Mouse (Mus musculus): ENCODE measurements at regions not wholly inside any gene's neighbourhood (a gene's known extent, or its start where the extent isn't known, plus 50 kb on each side); places are given as distances from the start of the nearest gene placed in this dataset.

GRCm38 (mm10) chr2:117840406-117840805 lies 271.3 kb upstream of the Thbs1 start:
- no peak for ATAC-seq
- 89% methylated on average over 1 of the region's 1 CpGs for WGBS
- Histone ChIP-seq H3K27me3 (replicated peaks; ENCODE audit: control insufficient read depth, insufficient read depth, low read length) (no peaks in the 10 kb centered on the region), H3K27ac (ENCODE audit: low read depth, low read length) (no peak overlapping the region), H3K9ac (ENCODE audit: low read depth, low read length) (no peak overlapping the region), H3K36me3 (ENCODE audit: control insufficient read depth, insufficient read depth, low read length) (no peaks in the 10 kb centered on the region), H3K4me3 (ENCODE audit: low read length) (no peak overlapping the region), H3K4me2 (ENCODE audit: low read length) (no peak overlapping the region), H3K4me1 (ENCODE audit: control insufficient read depth, insufficient read depth, low read depth, low read length) (no peaks in the 10 kb centered on the region), H3K9me3 (ENCODE audit: control insufficient read depth, low read length) (no peaks in the 10 kb centered on the region)

- no peak overlapping the region for H3K27ac ChIP-seq (ENCODE audit: low read depth, low read length)
- no peak overlapping the region for H3K4me2 ChIP-seq (ENCODE audit: low read length)
- no peaks in the 10 kb centered on the region for H3K4me1 ChIP-seq (ENCODE audit: control insufficient read depth, insufficient read depth, low read depth, low read length)
- no peaks in the 10 kb centered on the region for H3K36me3 ChIP-seq (ENCODE audit: control insufficient read depth, insufficient read depth, low read length)
- no peaks in the 10 kb centered on the region for H3K27me3 ChIP-seq (replicated peaks; ENCODE audit: control insufficient read depth, insufficient read depth, low read length)
- no peaks in the 10 kb centered on the region for H3K9me3 ChIP-seq (ENCODE audit: control insufficient read depth, low read length)
- ATAC-seq = no peak
- no peak overlapping the region for H3K9ac ChIP-seq (ENCODE audit: low read depth, low read length)
- 76% methylated on average over 1 of the region's 1 CpGs for WGBS
- no peak overlapping the region for H3K4me3 ChIP-seq (ENCODE audit: low read length)
Observed at GRCm38 (mm10) chr2:117842309-117842986, 269.2 kb upstream of the Thbs1 start.

DNA sequence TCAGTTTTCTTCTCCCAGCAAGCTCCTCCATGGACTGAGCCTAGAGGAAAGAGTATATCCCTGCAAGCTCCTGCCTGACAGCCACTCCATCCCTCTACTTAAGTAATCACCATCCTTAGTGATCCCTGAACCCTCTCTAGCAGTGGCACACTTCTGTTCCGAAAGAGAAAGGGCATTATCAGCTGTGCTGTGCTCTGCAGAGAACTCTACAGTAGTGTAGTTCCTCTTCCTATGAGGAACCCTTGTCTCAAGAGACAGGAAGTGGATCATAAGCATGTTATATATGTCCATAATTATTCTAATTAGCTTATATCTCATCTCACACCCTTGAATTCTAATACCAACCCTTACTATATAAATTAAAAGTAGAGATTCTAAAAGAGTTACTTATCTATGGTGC lies 259.2 kb upstream of the Thbs1 start:
- no peak overlapping the region for H3K4me2 ChIP-seq (ENCODE audit: low read length)
- no peak overlapping the region for H3K4me3 ChIP-seq (ENCODE audit: low read length)
- H3K9ac ChIP-seq (ENCODE audit: low read depth, low read length) = no peak overlapping the region
- no peak overlapping the region for H3K27ac ChIP-seq (ENCODE audit: low read depth, low read length)
- no peaks in the 10 kb centered on the region for H3K36me3 ChIP-seq (ENCODE audit: control insufficient read depth, insufficient read depth, low read length)
- no peak for ATAC-seq
- H3K27me3 ChIP-seq (replicated peaks; ENCODE audit: control insufficient read depth, insufficient read depth, low read length) = no peaks in the 10 kb centered on the region
- 71% methylated on average over 1 of the region's 1 CpGs for WGBS
- H3K9me3 ChIP-seq (ENCODE audit: control insufficient read depth, low read length) = no peaks in the 10 kb centered on the region
- H3K4me1 ChIP-seq (ENCODE audit: control insufficient read depth, insufficient read depth, low read depth, low read length) = no peaks in the 10 kb centered on the region

- Histone ChIP-seq H3K27me3 (replicated peaks; ENCODE audit: control insufficient read depth, insufficient read depth, low read length) (no peaks in the 10 kb centered on the region), H3K9me3 (ENCODE audit: control insufficient read depth, low read length) (no peaks in the 10 kb centered on the region), H3K4me2 (ENCODE audit: low read length) (no peak overlapping the region), H3K4me1 (ENCODE audit: control insufficient read depth, insufficient read depth, low read depth, low read length) (no peaks in the 10 kb centered on the region), H3K27ac (ENCODE audit: low read depth, low read length) (no peak overlapping the region), H3K9ac (ENCODE audit: low read depth, low read length) (no peak overlapping the region), H3K36me3 (ENCODE audit: control insufficient read depth, insufficient read depth, low read length) (no peaks in the 10 kb centered on the region), H3K4me3 (ENCODE audit: low read length) (no peak overlapping the region)
- WGBS = 39% methylated on average over 3 of the region's 3 CpGs
- ATAC-seq = no peak
Observed at GRCm38 (mm10) chr2:117862301-117862700, 249.4 kb upstream of the Thbs1 start.

- H3K27me3 ChIP-seq (replicated peaks; ENCODE audit: control insufficient read depth, insufficient read depth, low read length) = no peaks in the 10 kb centered on the region
- H3K4me2 ChIP-seq (ENCODE audit: low read length) = no peak overlapping the region
- WGBS = 93% methylated on average over 1 of the region's 1 CpGs
- H3K36me3 ChIP-seq (ENCODE audit: control insufficient read depth, insufficient read depth, low read length) = no peaks in the 10 kb centered on the region
- no peak for ATAC-seq
- H3K27ac ChIP-seq (ENCODE audit: low read depth, low read length) = no peak overlapping the region
- no peaks in the 10 kb centered on the region for H3K4me1 ChIP-seq (ENCODE audit: control insufficient read depth, insufficient read depth, low read depth, low read length)
- no peak overlapping the region for H3K4me3 ChIP-seq (ENCODE audit: low read length)
- H3K9me3 ChIP-seq (ENCODE audit: control insufficient read depth, low read length) = no peaks in the 10 kb centered on the region
- H3K9ac ChIP-seq (ENCODE audit: low read depth, low read length) = no peak overlapping the region
Observed at GRCm38 (mm10) chr2:117865119-117865518, 246.6 kb upstream of the Thbs1 start.

DNA sequence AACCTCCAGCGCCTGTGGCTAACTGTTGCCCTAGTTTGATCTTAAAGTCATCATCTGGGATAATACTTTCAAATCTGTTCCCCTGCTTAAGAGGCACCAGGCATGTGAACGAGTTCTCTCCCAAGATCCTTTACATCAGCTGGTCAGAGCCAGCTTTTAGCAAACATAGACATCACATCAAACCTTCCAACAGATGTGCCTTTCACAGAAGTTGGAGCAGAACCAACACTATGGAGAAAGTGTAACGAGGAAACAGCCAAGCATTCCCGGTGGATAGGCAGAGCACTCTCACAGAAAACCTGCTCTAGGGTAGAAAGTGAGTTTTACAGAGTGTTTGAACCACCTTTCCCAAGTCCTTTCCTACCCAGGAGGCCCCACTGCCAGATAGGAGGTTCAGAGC lies 244.7 kb upstream of the Thbs1 start:
- no peaks in the 10 kb centered on the region for H3K9me3 ChIP-seq (ENCODE audit: control insufficient read depth, low read length)
- 55% methylated on average over 4 of the region's 4 CpGs for WGBS
- ATAC-seq = no peak

GRCm38 (mm10) chr2:117867409-117867808 lies 244.3 kb upstream of the Thbs1 start:
- no peak overlapping the region for H3K27ac ChIP-seq (ENCODE audit: low read depth, low read length)
- no peak overlapping the region for H3K9ac ChIP-seq (ENCODE audit: low read depth, low read length)
- H3K36me3 ChIP-seq (ENCODE audit: control insufficient read depth, insufficient read depth, low read length) = no peaks in the 10 kb centered on the region
- H3K4me3 ChIP-seq (ENCODE audit: low read length) = no peak overlapping the region
- H3K4me2 ChIP-seq (ENCODE audit: low read length) = no peak overlapping the region
- ATAC-seq = no peak
- H3K27me3 ChIP-seq (replicated peaks; ENCODE audit: control insufficient read depth, insufficient read depth, low read length) = no peaks in the 10 kb centered on the region
- H3K9me3 ChIP-seq (ENCODE audit: control insufficient read depth, low read length) = no peaks in the 10 kb centered on the region
- 26% methylated on average over 3 of the region's 3 CpGs for WGBS
- no peaks in the 10 kb centered on the region for H3K4me1 ChIP-seq (ENCODE audit: control insufficient read depth, insufficient read depth, low read depth, low read length)

More for the DNA sequence above, 244.7 kb upstream of the Thbs1 start:
- Histone ChIP-seq H3K27ac (ENCODE audit: low read depth, low read length) (no peak overlapping the region), H3K4me3 (ENCODE audit: low read length) (no peak overlapping the region), H3K4me2 (ENCODE audit: low read length) (no peak overlapping the region), H3K4me1 (ENCODE audit: control insufficient read depth, insufficient read depth, low read depth, low read length) (no peaks in the 10 kb centered on the region), H3K27me3 (replicated peaks; ENCODE audit: control insufficient read depth, insufficient read depth, low read length) (no peaks in the 10 kb centered on the region), H3K36me3 (ENCODE audit: control insufficient read depth, insufficient read depth, low read length) (no peaks in the 10 kb centered on the region), H3K9ac (ENCODE audit: low read depth, low read length) (no peak overlapping the region)

- no peaks in the 10 kb centered on the region for H3K9me3 ChIP-seq (ENCODE audit: control insufficient read depth, low read length)
- H3K4me2 ChIP-seq (ENCODE audit: low read length) = no peak overlapping the region
- ATAC-seq = no peak
- no peak overlapping the region for H3K27ac ChIP-seq (ENCODE audit: low read depth, low read length)
- no peak overlapping the region for H3K9ac ChIP-seq (ENCODE audit: low read depth, low read length)
- H3K27me3 ChIP-seq (replicated peaks; ENCODE audit: control insufficient read depth, insufficient read depth, low read length) = no peaks in the 10 kb centered on the region
- no peaks in the 10 kb centered on the region for H3K4me1 ChIP-seq (ENCODE audit: control insufficient read depth, insufficient read depth, low read depth, low read length)
- H3K4me3 ChIP-seq (ENCODE audit: low read length) = no peak overlapping the region
- 95% methylated on average over 1 of the region's 1 CpGs for WGBS
- H3K36me3 ChIP-seq (ENCODE audit: control insufficient read depth, insufficient read depth, low read length) = no peaks in the 10 kb centered on the region
Observed at GRCm38 (mm10) chr2:117868857-117869256, 242.8 kb upstream of the Thbs1 start.

DNA sequence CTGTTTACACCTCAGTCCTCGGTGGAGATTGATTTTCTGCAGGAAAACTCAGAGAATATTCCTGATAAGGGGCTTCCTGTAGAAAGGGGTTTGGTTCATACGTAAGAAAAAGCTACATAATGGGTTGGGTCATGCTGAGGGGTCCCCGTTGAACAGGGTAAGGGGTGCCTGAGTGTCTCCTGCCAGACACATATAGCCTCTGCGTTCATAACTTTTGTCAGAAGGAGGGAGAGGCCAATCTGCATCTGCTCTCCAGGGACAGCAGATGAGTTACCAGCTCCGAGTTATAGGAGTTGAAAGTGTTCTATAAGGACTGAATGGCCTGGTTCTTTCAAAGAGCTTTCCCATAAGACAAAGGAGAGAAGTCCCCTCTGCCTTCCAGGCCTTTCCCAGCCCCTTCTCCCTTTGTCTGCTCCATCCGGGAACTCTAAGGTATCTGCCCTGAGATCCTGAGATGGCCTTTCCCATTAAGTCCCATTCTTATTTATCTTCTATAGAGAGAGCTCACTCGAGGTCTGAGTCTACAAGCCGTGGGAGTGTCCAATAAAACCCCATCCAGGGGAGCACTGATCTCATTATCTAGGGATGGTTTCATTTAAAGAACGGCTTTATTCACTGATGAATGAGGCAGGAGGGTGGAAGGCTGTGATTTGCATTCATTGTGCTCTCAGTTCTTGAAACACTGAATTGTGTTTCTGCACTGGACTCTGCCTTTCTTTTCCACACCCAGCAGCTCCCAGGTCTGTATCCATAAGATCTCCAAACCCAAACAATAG lies 240.0 kb upstream of the Thbs1 start:
- no peaks in the 10 kb centered on the region for H3K36me3 ChIP-seq (ENCODE audit: control insufficient read depth, insufficient read depth, low read length)
- ATAC-seq = no peak
- H3K27ac ChIP-seq (ENCODE audit: low read depth, low read length) = no peak overlapping the region
- H3K9me3 ChIP-seq (ENCODE audit: control insufficient read depth, low read length) = no peaks in the 10 kb centered on the region
- WGBS = 26% methylated on average over 9 of the region's 9 CpGs
- no peak overlapping the region for H3K9ac ChIP-seq (ENCODE audit: low read depth, low read length)
- H3K4me3 ChIP-seq (ENCODE audit: low read length) = no peak overlapping the region
- H3K4me2 ChIP-seq (ENCODE audit: low read length) = no peak overlapping the region
- H3K27me3 ChIP-seq (replicated peaks; ENCODE audit: control insufficient read depth, insufficient read depth, low read length) = no peaks in the 10 kb centered on the region
- H3K4me1 ChIP-seq (ENCODE audit: control insufficient read depth, insufficient read depth, low read depth, low read length) = no peaks in the 10 kb centered on the region
